In genomic region chr3:55572297-55572681, GRCm38 (mm10) we compare ENCODE assay signal across 11 mouse cellular contexts.
DNase-seq lines count a peak whose midpoint lies in the region; ATAC-seq and TF ChIP-seq lines count a peak whose summit lies in the region.
"Had no signal": no experiment of that assay in that cellular context is flagged by ENCODE, and none has a peak within 500 bp of the region (broad histone marks: within the 10 kb centered on the region; RNA-seq: fewer than 3 reads in every experiment).

No protein-coding gene starts in this region.

- H3K36me3 ChIP-seq in forebrain, postnatal 0 days (ENCODE audit: insufficient read depth), result no peaks in the 10 kb centered on the region
- no peaks in the 10 kb centered on the region for H3K36me3 ChIP-seq in midbrain, embryonic 14.5 days (ENCODE audit: control insufficient read depth, insufficient read depth, low read length)

- no peak overlapping the region for H3K9ac ChIP-seq in forebrain, postnatal 0 days
- H3K9ac ChIP-seq in midbrain, embryonic 14.5 days (replicated peaks; ENCODE audit: low read length), result no peak overlapping the region

- H3K9me3 ChIP-seq in forebrain, postnatal 0 days (ENCODE audit: low read length), result no peaks in the 10 kb centered on the region
- H3K9me3 ChIP-seq in midbrain, embryonic 14.5 days (ENCODE audit: control insufficient read depth, low read length), result no peaks in the 10 kb centered on the region

- 54% methylated on average over 4 of the region's 4 CpGs for WGBS in forebrain, postnatal 0 days
- WGBS in midbrain, embryonic 14.5 days, result 65% methylated on average over 4 of the region's 4 CpGs

- H3K4me2 ChIP-seq in forebrain, postnatal 0 days (ENCODE audit: low read depth), result peak overlapping the region; percentile 32
- H3K4me2 ChIP-seq in midbrain, embryonic 14.5 days (ENCODE audit: low read length), result no peak overlapping the region

- no peaks in the 10 kb centered on the region for H3K27me3 ChIP-seq in forebrain, postnatal 0 days (ENCODE audit: insufficient read depth, low read length)
- H3K27me3 ChIP-seq in midbrain, embryonic 14.5 days (ENCODE audit: control insufficient read depth, insufficient read depth, low read length), result no peaks in the 10 kb centered on the region

- no peak for TF ChIP-seq CTCF in forebrain, postnatal 0 days (IDR thresholded peaks at IDR 0.05; ENCODE audit: low read depth)

- H3K27ac ChIP-seq in forebrain, postnatal 0 days (ENCODE audit: low read depth, low read length), result no peak overlapping the region
- peak overlapping the region; percentile 64 for H3K27ac ChIP-seq in midbrain, embryonic 14.5 days (replicated peaks; ENCODE audit: low read depth, low read length)

- no peak for DNase-seq in frontal cortex, postnatal 25 days (ENCODE audit: low spot score in 2 of 2)
- peak; percentile 10 for DNase-seq in adipocyte (ENCODE audit: low spot score)
- no peak for DNase-seq in forebrain, postnatal 0 days
- no peak for DNase-seq in midbrain, embryonic 14.5 days
- no peak for DNase-seq in heart, adult 9 months (ENCODE audit: low spot score in 2 of 2)
- DNase-seq in adrenal gland, adult 2 months, result no peak
- DNase-seq: cerebellum, postnatal 36 days; retina, postnatal 1 day had no signal

- ATAC-seq in frontal cortex, adult (ENCODE audit: low TSS enrichment), result peak; percentile 16
- ATAC-seq in forebrain, postnatal 0 days, result peak; percentile 62
- no peak for ATAC-seq in midbrain, embryonic 14.5 days (ENCODE audit: low FRiP score, low TSS enrichment)
- no peak for ATAC-seq in megakaryocyte-erythroid progenitor cell, adult 5-6 weeks (replicated peaks; ENCODE audit: low FRiP score, low TSS enrichment, poor library complexity, severe bottlenecking)
- ATAC-seq: intestine, postnatal 0 days had no signal

- H3K4me3 ChIP-seq in forebrain, postnatal 0 days (ENCODE audit: low read depth, low read length), result no peak overlapping the region
- H3K4me3 ChIP-seq in midbrain, embryonic 14.5 days (replicated peaks; ENCODE audit: low read depth, low read length), result no peak overlapping the region

- H3K4me1 ChIP-seq in forebrain, postnatal 0 days (ENCODE audit: insufficient read depth), result peaks cover 9% of the 10 kb centered on the region
- peaks cover 16% of the 10 kb centered on the region for H3K4me1 ChIP-seq in midbrain, embryonic 14.5 days (ENCODE audit: control insufficient read depth, insufficient read depth, low read length)

Comparison
In these comparisons a context has a peak if more than half of its experiments do, and no peak if none do; other contexts are left out.
1. ATAC-seq: peak in frontal cortex, adult (single experiment) and forebrain, postnatal 0 days (single experiment); none in midbrain, embryonic 14.5 days (single experiment) and megakaryocyte-erythroid progenitor cell, adult 5-6 weeks (single experiment).